Mouse (Mus musculus) liver, postnatal 0 days (tissue): Measurements from ENCODE around the gene Slc9a4. TPM values are rescaled to one million over a fixed set of nuclear protein-coding genes. Genes with fewer than 3 reads are reported as not detected.
"Not testable (repeated sequence)": the region's sequence is repeated elsewhere in the genome, so short reads cannot be mapped to it uniquely, and the experiment has no call there.

Experiments used
- ATAC-seq: fragments of 200-750 bp; cut with Nextera tagmentation; 2 replicates; pipeline ENCODE4 v1.8.0; 2017; ENCODE audit warnings: mild to moderate bottlenecking, moderate library complexity
- DNase-seq: peaks from one replicate; pipeline ENCODE4 v3.0.0-alpha.2; 2016
- H3K27ac ChIP-seq: fragments of 300-500 bp; sonication (generic); 2 replicates; pipeline ENCODE4 v1.5.1; 2014; ENCODE audit warnings: antibody characterized with exemption, moderate library complexity, mild to moderate bottlenecking, low read depth
- H3K27me3 ChIP-seq: fragments of 300-500 bp; sonication (generic); 2 replicates; pipeline ENCODE4 v1.6.1; 2014; ENCODE audit warnings: low read length, control low read depth, mixed read lengths; ENCODE audit not compliant: insufficient read depth
- H3K36me3 ChIP-seq: fragments of 300-500 bp; sonication (generic); replicated peaks from 2 replicates; pipeline ENCODE4 v1.6.1; 2014; ENCODE audit warnings: mild to moderate bottlenecking, control low read depth, low read length, moderate library complexity, mixed read lengths; ENCODE audit not compliant: insufficient read depth
- H3K4me1 ChIP-seq: fragments of 300-500 bp; sonication (generic); 2 replicates; pipeline ENCODE4 v1.6.1; 2014; ENCODE audit warnings: antibody characterized with exemption, mild to moderate bottlenecking, control low read depth; ENCODE audit not compliant: insufficient read depth
- H3K4me2 ChIP-seq: fragments of 300-500 bp; sonication (generic); 2 replicates; pipeline ENCODE4 v1.6.1; 2014; ENCODE audit warnings: low read depth, mild to moderate bottlenecking, low read length, moderate library complexity, mixed read lengths
- H3K4me3 ChIP-seq: fragments of 300-500 bp; sonication (generic); 2 replicates; pipeline ENCODE4 v1.5.1; 2014; ENCODE audit warnings: low read depth, low read length
- H3K9ac ChIP-seq: fragments of 300-500 bp; sonication (generic); replicated peaks from 2 replicates; pipeline ENCODE4 v1.6.1; 2014; ENCODE audit warnings: mild to moderate bottlenecking, moderate library complexity
- H3K9me3 ChIP-seq: fragments of 300-500 bp; sonication (generic); 2 replicates; pipeline ENCODE4 v1.6.1; 2016; ENCODE audit warnings: mild to moderate bottlenecking, control low read depth, low read length, mixed read lengths
- CTCF ChIP-seq: sonication (generic); IDR thresholded peaks from 2 replicates; pipeline ENCODE4 v1.5.1; 2016; ENCODE audit warnings: antibody characterized with exemption, low read depth
- EP300 ChIP-seq: IDR thresholded peaks from 2 replicates; pipeline ENCODE4 v1.6.1; 2016; ENCODE audit warnings: antibody characterized with exemption, low read depth, mild to moderate bottlenecking
- WGBS: fragments of 180-500 bp; shearing (Covaris S2); extraction: QIAGEN DNeasy Blood & Tissue Kit; methylation state at CpG from one replicate; pipeline ENCODE4 v1.1.7; 2014; ENCODE audit not compliant: insufficient replicate concordance; 5-methylcytosine and 5-hydroxymethylcytosine counted together
- polyA plus RNA-seq: library from polyadenylated mRNA; unstranded; fragments of >200 nt; fragmentation: Nextera tagmentation; extraction: Ambion mirVana; gene quantifications from 2 replicates; pipeline ENCODE4 v1.2.1, GENCODE M21; 2015

Slc9a4 gene
- polyA plus RNA-seq, 1 experiment from 2014 or later = not detected

- no peak overlapping the region for H3K4me2 ChIP-seq
- no peaks in the 10 kb centered on the region for H3K36me3 ChIP-seq
- TF ChIP-seq CTCF (no peak), EP300 (no peak)
- DNase-seq (no peak), ATAC-seq (no peak)
- H3K27me3 ChIP-seq = no peaks in the 10 kb centered on the region
- H3K9me3 ChIP-seq = no peaks in the 10 kb centered on the region
- no peaks in the 10 kb centered on the region for H3K4me1 ChIP-seq
- WGBS = 59% methylated on average over 12 of the region's 12 CpGs
- H3K4me3 ChIP-seq = no peak overlapping the region
- H3K9ac ChIP-seq = no peak overlapping the region
- no peak overlapping the region for H3K27ac ChIP-seq
These were observed 79.1 kb downstream of the Slc9a4 start for GRCm38 (mm10) chr1:40659017-40659416.

DNA sequence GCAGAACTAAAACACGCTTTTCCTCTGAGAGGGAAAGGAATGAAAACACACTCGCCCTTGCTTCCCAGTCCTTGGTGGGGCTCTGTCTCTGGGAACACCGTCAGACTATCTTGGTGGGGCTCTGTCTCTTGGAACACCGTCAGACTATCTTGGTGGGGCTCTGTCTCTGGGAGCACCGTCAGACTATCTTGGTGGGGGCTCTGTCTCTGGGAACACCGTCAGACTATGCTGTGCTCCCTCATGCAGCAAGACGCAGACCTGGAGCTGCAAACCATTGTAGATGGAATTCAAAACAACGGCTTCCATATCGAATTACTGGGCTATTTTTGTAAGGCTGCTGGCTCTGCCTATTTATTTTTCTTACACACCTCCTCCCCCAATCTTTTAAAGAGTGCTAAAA, 79.6 kb downstream of the Slc9a4 start:
- Histone ChIP-seq H3K4me3 (no peak overlapping the region), H3K4me2 (no peak overlapping the region), H3K36me3 (no peaks in the 10 kb centered on the region), H3K9ac (no peak overlapping the region), H3K27ac (no peak overlapping the region), H3K4me1 (no peaks in the 10 kb centered on the region), H3K27me3 (no peaks in the 10 kb centered on the region), H3K9me3 (no peaks in the 10 kb centered on the region)
- ATAC-seq = no peak
- 65% methylated on average over 9 of the region's 9 CpGs for WGBS
- no peak for DNase-seq
- no peak for TF ChIP-seq EP300
- no peak for TF ChIP-seq CTCF

- no peak overlapping the region for H3K4me3 ChIP-seq
- 72% methylated on average over 6 of the region's 6 CpGs for WGBS
- no peaks in the 10 kb centered on the region for H3K9me3 ChIP-seq
- TF ChIP-seq CTCF = no peak
- no peak for TF ChIP-seq EP300
- no peaks in the 10 kb centered on the region for H3K36me3 ChIP-seq
- no peak for ATAC-seq
- no peaks in the 10 kb centered on the region for H3K4me1 ChIP-seq
- no peak overlapping the region for H3K27ac ChIP-seq
- peaks cover 4% of the 10 kb centered on the region; the same call in 1 of the 2 replicates for H3K27me3 ChIP-seq
- no peak overlapping the region for H3K9ac ChIP-seq
- DNase-seq = no peak
- H3K4me2 ChIP-seq = no peak overlapping the region
These were observed 81.0 kb downstream of the Slc9a4 start for GRCm38 (mm10) chr1:40660838-40661237.

GRCm38 (mm10) chr1:40665401-40666370, 85.8 kb downstream of the Slc9a4 start:
- Histone ChIP-seq H3K4me3 (no peak overlapping the region), H3K27ac (no peak overlapping the region), H3K36me3 (no peaks in the 10 kb centered on the region), H3K27me3 (peaks cover 4% of the 10 kb centered on the region; the same call in 1 of the 2 replicates), H3K9me3 (no peaks in the 10 kb centered on the region), H3K9ac (no peak overlapping the region), H3K4me2 (no peak overlapping the region), H3K4me1 (no peaks in the 10 kb centered on the region)
- ATAC-seq (no peak), DNase-seq (no peak)
- no peak for TF ChIP-seq EP300
- TF ChIP-seq CTCF = no peak
- WGBS = 29% methylated on average over 12 of the region's 12 CpGs

GRCm38 (mm10) chr1:40667442-40667841, 87.6 kb downstream of the Slc9a4 start:
- H3K4me3 ChIP-seq, H3K27ac ChIP-seq, H3K27me3 ChIP-seq, H3K36me3 ChIP-seq, DNase-seq, H3K4me2 ChIP-seq, H3K9ac ChIP-seq, H3K4me1 ChIP-seq, H3K9me3 ChIP-seq, ATAC-seq: not testable (repeated sequence)
- 22% methylated on average over 3 of the region's 3 CpGs for WGBS

DNA sequence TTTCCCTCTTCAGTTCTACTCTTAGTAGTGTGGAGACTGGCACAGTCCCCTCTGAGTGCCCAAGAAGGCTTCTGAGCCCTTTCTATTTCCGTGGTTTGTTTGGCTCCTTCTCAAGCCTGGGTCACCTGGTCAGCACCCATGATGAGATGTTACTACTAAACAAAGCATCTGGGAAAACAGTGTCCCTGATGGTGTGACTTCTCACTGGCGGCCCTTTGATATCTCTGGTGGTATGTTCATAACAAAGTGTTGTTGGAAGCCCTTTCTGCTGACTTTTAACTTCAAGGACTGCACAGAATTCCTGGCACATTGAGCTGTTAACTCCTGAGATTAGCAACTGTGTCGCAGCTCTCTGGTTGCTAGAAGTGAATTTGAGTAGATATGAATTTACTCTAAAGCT, 90.1 kb downstream of the Slc9a4 start:
- Histone ChIP-seq H3K9ac (no peak overlapping the region), H3K4me2 (no peak overlapping the region), H3K27me3 (peaks cover 1% of the 10 kb centered on the region; the same call in 1 of the 2 replicates), H3K4me1 (no peaks in the 10 kb centered on the region), H3K4me3 (no peak overlapping the region), H3K9me3 (no peaks in the 10 kb centered on the region), H3K36me3 (no peaks in the 10 kb centered on the region), H3K27ac (no peak overlapping the region)
- WGBS = 67% methylated on average over 3 of the region's 3 CpGs
- TF ChIP-seq EP300 (no peak), CTCF (no peak)
- no peak for DNase-seq
- no peak for ATAC-seq
